ENCODE assay signal across 23 mouse cellular contexts in the genomic region with DNA sequence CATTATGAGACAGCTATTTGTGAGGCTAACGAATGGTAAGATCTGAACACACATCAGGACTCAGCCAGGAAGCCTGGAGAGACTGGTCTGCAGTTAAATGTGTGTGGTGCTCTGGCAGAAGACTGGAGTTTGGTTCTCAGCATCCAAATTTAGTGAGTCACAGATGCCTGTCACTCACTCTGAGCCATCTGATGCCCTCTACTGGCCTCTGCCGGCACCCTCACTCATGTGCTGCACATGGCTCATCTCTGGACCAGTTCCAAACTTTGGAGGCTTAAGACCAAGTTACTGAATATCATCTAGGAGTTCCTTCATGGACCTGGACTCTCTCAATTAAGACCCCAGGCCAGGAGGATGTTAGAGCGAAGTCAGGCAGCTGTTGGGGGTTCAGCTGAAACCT.
DNase-seq lines count a peak whose midpoint lies in the region; ATAC-seq and TF ChIP-seq lines count a peak whose summit lies in the region.
"Had no signal": no experiment of that assay in that cellular context is flagged by ENCODE, and none has a peak within 500 bp of the region (broad histone marks: within the 10 kb centered on the region; RNA-seq: fewer than 3 reads in every experiment).

No protein-coding gene starts in this region.

- no peaks in the 10 kb centered on the region for H3K27me3 ChIP-seq in heart, adult 2 months (ENCODE audit: control insufficient read depth, insufficient read depth, low read length)
- no peaks in the 10 kb centered on the region for H3K27me3 ChIP-seq in heart, embryonic 11.5 days (ENCODE audit: control insufficient read depth, insufficient read depth, low read length)
- H3K27me3 ChIP-seq in liver, postnatal 0 days (ENCODE audit: insufficient read depth, low read length), result no peaks in the 10 kb centered on the region
- no peaks in the 10 kb centered on the region for H3K27me3 ChIP-seq in liver, embryonic 12.5 days (replicated peaks)
- no peaks in the 10 kb centered on the region for H3K27me3 ChIP-seq in midbrain, postnatal 0 days (ENCODE audit: insufficient read depth, low read length)
- H3K27me3 ChIP-seq: forebrain, embryonic 13.5 days; heart, embryonic 13.5 days; midbrain, embryonic 15.5 days; stomach, embryonic 15.5 days had no signal

- 87% methylated on average over 3 of the region's 3 CpGs for WGBS in heart, adult 2 months
- 90% methylated on average over 3 of the region's 3 CpGs for whole genome bisulfite sequencing in heart, embryonic 11.5 days (ENCODE audit: insufficient replicate concordance)
- 81% methylated on average over 3 of the region's 3 CpGs for WGBS in liver, postnatal 0 days (ENCODE audit: insufficient replicate concordance)
- 73% methylated on average over 3 of the region's 3 CpGs for WGBS in liver, embryonic 12.5 days (ENCODE audit: insufficient replicate concordance)
- 88% methylated on average over 3 of the region's 3 CpGs for WGBS in midbrain, postnatal 0 days

- DNase-seq in heart, adult 2 months, result peak in 1 of 2 experiments; percentile 12
- DNase-seq in liver, postnatal 0 days, result no peak
- peak; percentile 15 for DNase-seq in 416B (ENCODE audit: low read depth)
- DNase-seq in NIH3T3 (ENCODE audit: low read depth), result peak; percentile 37
- no peak for DNase-seq in midbrain, postnatal 0 days (ENCODE audit: low spot score)
- DNase-seq: adrenal gland, postnatal 10 days; cerebellum, adult 18-20 months; cerebellum, postnatal 36 days; heart, adult 11 months; heart, postnatal 14 days; kidney, postnatal 36 days; liver had no signal

- intact Hi-C loops in heart, adult 2 months (cut with DNase I), result no loop called here

- no peak overlapping the region for H3K4me2 ChIP-seq in heart, embryonic 11.5 days
- H3K4me2 ChIP-seq in liver, postnatal 0 days (ENCODE audit: low read depth, low read length), result no peak overlapping the region
- H3K4me2 ChIP-seq in liver, embryonic 12.5 days, result no peak overlapping the region
- no peak overlapping the region for H3K4me2 ChIP-seq in midbrain, postnatal 0 days (ENCODE audit: low read depth, low read length, poor library complexity, severe bottlenecking)
- H3K4me2 ChIP-seq: forebrain, embryonic 13.5 days; heart, embryonic 13.5 days; midbrain, embryonic 15.5 days; stomach, embryonic 15.5 days had no signal

- H3K9ac ChIP-seq in heart, adult 2 months (ENCODE audit: low read depth, low read length), result no peak overlapping the region
- H3K9ac ChIP-seq in heart, embryonic 11.5 days (ENCODE audit: low read depth, low read length), result no peak overlapping the region
- no peak overlapping the region for H3K9ac ChIP-seq in liver, postnatal 0 days (replicated peaks)
- no peak overlapping the region for H3K9ac ChIP-seq in liver, embryonic 12.5 days
- H3K9ac ChIP-seq in midbrain, postnatal 0 days (replicated peaks; ENCODE audit: low read length, poor library complexity, severe bottlenecking), result no peak overlapping the region
- H3K9ac ChIP-seq: forebrain, embryonic 13.5 days; heart, embryonic 13.5 days; midbrain, embryonic 15.5 days; stomach, embryonic 15.5 days had no signal

- H3K79me2 ChIP-seq in heart, adult 2 months (replicated peaks; ENCODE audit: control insufficient read depth, insufficient read depth, low read length), result 0 out of 2 replicates have a peak, but pooled peaks cover 1% of the 10 kb centered on the region

- H3K27ac ChIP-seq in heart, adult 2 months, result no peak overlapping the region
- H3K27ac ChIP-seq in heart, embryonic 11.5 days (ENCODE audit: low read depth, low read length), result no peak overlapping the region
- H3K27ac ChIP-seq in liver, postnatal 0 days (ENCODE audit: low read depth), result no peak overlapping the region
- H3K27ac ChIP-seq in liver, embryonic 12.5 days, result no peak overlapping the region
- no peak overlapping the region for H3K27ac ChIP-seq in midbrain, postnatal 0 days (ENCODE audit: low read depth, low read length)
- H3K27ac ChIP-seq: forebrain, embryonic 13.5 days; heart, embryonic 13.5 days; limb, embryonic 10.5 days; macrophage; midbrain, embryonic 15.5 days; stomach, embryonic 15.5 days had no signal

- no peak for ATAC-seq in heart, embryonic 11.5 days (replicated peaks; ENCODE audit: insufficient number of reproducible peaks, low FRiP score, low TSS enrichment)
- ATAC-seq in liver, postnatal 0 days, result no peak
- ATAC-seq in liver, embryonic 12.5 days, result no peak
- no peak for ATAC-seq in inflammation-experienced regulatory T-cells, adult 6 months
- no peak for ATAC-seq in midbrain, postnatal 0 days (ENCODE audit: low FRiP score)
- ATAC-seq: forebrain, embryonic 13.5 days; midbrain, embryonic 15.5 days had no signal

- H3K36me3 ChIP-seq in heart, adult 2 months (ENCODE audit: control insufficient read depth, insufficient read depth, low read length), result no peaks in the 10 kb centered on the region
- H3K36me3 ChIP-seq in heart, embryonic 11.5 days (ENCODE audit: control insufficient read depth, insufficient read depth, low read length), result no peaks in the 10 kb centered on the region
- H3K36me3 ChIP-seq in liver, postnatal 0 days (replicated peaks; ENCODE audit: insufficient read depth, low read length), result no peaks in the 10 kb centered on the region
- H3K36me3 ChIP-seq in liver, embryonic 12.5 days, result no peaks in the 10 kb centered on the region
- no peaks in the 10 kb centered on the region for H3K36me3 ChIP-seq in midbrain, postnatal 0 days (ENCODE audit: insufficient read depth, low read length)
- H3K36me3 ChIP-seq: G1E; midbrain, embryonic 15.5 days; stomach, embryonic 15.5 days had no signal

- H3K9me3 ChIP-seq in heart, embryonic 11.5 days (replicated peaks; ENCODE audit: control insufficient read depth, low read length), result peaks cover 4% of the 10 kb centered on the region; the same call in 1 of the 2 replicates
- H3K9me3 ChIP-seq in liver, postnatal 0 days (ENCODE audit: low read length), result no peaks in the 10 kb centered on the region
- no peaks in the 10 kb centered on the region for H3K9me3 ChIP-seq in liver, embryonic 12.5 days (replicated peaks)
- H3K9me3 ChIP-seq in midbrain, postnatal 0 days (ENCODE audit: low read length), result no peaks in the 10 kb centered on the region
- H3K9me3 ChIP-seq: forebrain, embryonic 13.5 days; limb, embryonic 10.5 days; midbrain, embryonic 15.5 days; stomach, embryonic 15.5 days had no signal

- no peaks in the 10 kb centered on the region; the same call in 1 of the 2 replicates for H3K4me1 ChIP-seq in heart, adult 2 months (ENCODE audit: control insufficient read depth, insufficient read depth, low read length)
- peaks cover 2% of the 10 kb centered on the region; the same call in 1 of the 2 replicates for H3K4me1 ChIP-seq in heart, embryonic 11.5 days (ENCODE audit: control insufficient read depth, insufficient read depth, low read length)
- H3K4me1 ChIP-seq in liver, postnatal 0 days (ENCODE audit: insufficient read depth), result no peaks in the 10 kb centered on the region
- no peaks in the 10 kb centered on the region for H3K4me1 ChIP-seq in liver, embryonic 12.5 days
- H3K4me1 ChIP-seq in midbrain, postnatal 0 days (ENCODE audit: insufficient read depth, low read length), result no peaks in the 10 kb centered on the region
- H3K4me1 ChIP-seq: forebrain, embryonic 13.5 days; midbrain, embryonic 15.5 days; stomach, embryonic 15.5 days had no signal

- TF ChIP-seq POLR2A in heart, adult 2 months (IDR thresholded peaks at IDR 0.05; ENCODE audit: insufficient read depth, low read depth, low read length), result no peak

- no peak for TF ChIP-seq EP300 in heart, adult 2 months (IDR thresholded peaks at IDR 0.05; ENCODE audit: insufficient read depth, low read depth, low read length)
- TF ChIP-seq EP300 in liver, postnatal 0 days (IDR thresholded peaks at IDR 0.05; ENCODE audit: low read depth), result no peak

- H3K4me3 ChIP-seq in heart, adult 2 months, result no peak overlapping the region
- H3K4me3 ChIP-seq in heart, embryonic 11.5 days (ENCODE audit: low read depth, low read length), result no peak overlapping the region
- no peak overlapping the region for H3K4me3 ChIP-seq in liver, postnatal 0 days (ENCODE audit: low read depth, low read length)
- H3K4me3 ChIP-seq in liver, embryonic 12.5 days, result no peak overlapping the region
- no peak overlapping the region for H3K4me3 ChIP-seq in midbrain, postnatal 0 days (ENCODE audit: low read depth, low read length)
- H3K4me3 ChIP-seq: forebrain, embryonic 13.5 days; heart, embryonic 13.5 days; limb, embryonic 10.5 days; midbrain, embryonic 15.5 days; myocyte; stomach, embryonic 15.5 days had no signal

- peak; percentile 30; the same call in 1 of the 2 replicates for TF ChIP-seq CTCF in heart, adult 2 months (IDR thresholded peaks at IDR 0.05)
- 0 out of 2 replicates have a peak, but pooled peaks have one; percentile 3 for TF ChIP-seq CTCF in liver, postnatal 0 days (IDR thresholded peaks at IDR 0.05; ENCODE audit: low read depth)
- TF ChIP-seq CTCF in midbrain, postnatal 0 days (IDR thresholded peaks at IDR 0.05), result no peak

Comparison
In these comparisons a context has a peak if more than half of its experiments do, and no peak if none do; other contexts are left out.
1. DNase-seq: peak in 416B (single experiment) and NIH3T3 (single experiment); none in liver, postnatal 0 days (single experiment) and midbrain, postnatal 0 days (single experiment).